Mouse (Mus musculus): ENCODE results near the gene Il23a.
"Not testable (repeated sequence)": the region's sequence is repeated elsewhere in the genome, so short reads cannot be mapped to it uniquely, and the experiment has no call there.

Gene Il23a

GRCm38 (mm10) chr10:128298702-128299171, at the start of gene Il23a:
TSS of gene Il23a (minus strand) at chr10:128298752.
- DNase-seq (ENCODE audit: low spot score in 2 of 2) = no peak

GRCm38 (mm10) chr10:128347541-128347940, 49.0 kb upstream of the Il23a start:
- no peak for DNase-seq (ENCODE audit: low spot score in 2 of 2)

- peak; percentile 59 to 75 for DNase-seq (ENCODE audit: low spot score in 2 of 2)
These were observed 46.2 kb upstream of the Il23a start for GRCm38 (mm10) chr10:128344568-128345275.

- DNase-seq (ENCODE audit: low spot score in 2 of 2) = no peak
These were observed 44.9 kb upstream of the Il23a start for GRCm38 (mm10) chr10:128343436-128343835.

GRCm38 (mm10) chr10:128340257-128340656, 41.7 kb upstream of the Il23a start:
- DNase-seq (ENCODE audit: low spot score in 2 of 2) = no peak

- no peak for DNase-seq (ENCODE audit: low spot score in 2 of 2)
These were observed 40.4 kb upstream of the Il23a start for GRCm38 (mm10) chr10:128338948-128339347.

- no peak for DNase-seq (ENCODE audit: low spot score in 2 of 2)
These were observed 39.9 kb upstream of the Il23a start for GRCm38 (mm10) chr10:128338415-128338814.

GRCm38 (mm10) chr10:128337306-128338181, 39.0 kb upstream of the Il23a start, which contains the start of gene Cs:
TSS of gene Cs (plus strand) at chr10:128337734.
- peak; percentile 92 to 96 for DNase-seq (ENCODE audit: low spot score in 2 of 2)

GRCm38 (mm10) chr10:128336597-128336996, 38.0 kb upstream of the Il23a start:
- DNase-seq (ENCODE audit: low spot score in 2 of 2) = no peak

GRCm38 (mm10) chr10:128336195-128336594, 37.6 kb upstream of the Il23a start:
- no peak for DNase-seq (ENCODE audit: low spot score in 2 of 2)

- DNase-seq (ENCODE audit: low spot score in 2 of 2) = peak in 1 of 2 experiments; percentile 61
These were observed 37.0 kb upstream of the Il23a start for GRCm38 (mm10) chr10:128335582-128335981.

- not testable (repeated sequence) for DNase-seq (ENCODE audit: low spot score in 2 of 2)
These were observed 34.1 kb upstream of the Il23a start for GRCm38 (mm10) chr10:128332358-128333249.

- no peak for DNase-seq (ENCODE audit: low spot score in 2 of 2)
These were observed 29.1 kb upstream of the Il23a start for GRCm38 (mm10) chr10:128327610-128328009.

GRCm38 (mm10) chr10:128326825-128327224, 28.3 kb upstream of the Il23a start:
- peak in 1 of 2 experiments; percentile 21 for DNase-seq (ENCODE audit: low spot score in 2 of 2)

GRCm38 (mm10) chr10:128323516-128323915, 25.0 kb upstream of the Il23a start:
- DNase-seq (ENCODE audit: low spot score in 2 of 2) = no peak

- DNase-seq (ENCODE audit: low spot score in 2 of 2) = peak; percentile 65 to 86
These were observed 23.9 kb upstream of the Il23a start, which contains the start of gene Cnpy2 for GRCm38 (mm10) chr10:128322141-128323108. TSS of gene Cnpy2 (plus strand) at chr10:128322459.

GRCm38 (mm10) chr10:128321641-128322040, 23.1 kb upstream of the Il23a start:
- no peak for DNase-seq (ENCODE audit: low spot score in 2 of 2)

- DNase-seq (ENCODE audit: low spot score in 2 of 2) = no peak
These were observed 17.0 kb upstream of the Il23a start for GRCm38 (mm10) chr10:128315578-128315977.

GRCm38 (mm10) chr10:128310902-128311301, 12.3 kb upstream of the Il23a start:
- DNase-seq (ENCODE audit: low spot score in 2 of 2) = no peak

GRCm38 (mm10) chr10:128310177-128310576, 11.6 kb upstream of the Il23a start:
- DNase-seq (ENCODE audit: low spot score in 2 of 2) = no peak
